Mouse (Mus musculus): Measurements from ENCODE around the gene Psap.

- TF ChIP-seq CTCF (IDR thresholded peaks at IDR 0.05; ENCODE audit: low read depth) (no peak), EP300 (IDR thresholded peaks at IDR 0.05; ENCODE audit: low read depth) (no peak)
Measured at GRCm38 (mm10) chr10:60272241-60272640, 5.2 kb upstream of the Psap start.

All from liver, embryonic 14.5 days (tissue).